Mouse (Mus musculus): ENCODE results near the gene Lhx4. TPM values are rescaled to one million over a fixed set of nuclear protein-coding genes. Genes with fewer than 3 reads are reported as not detected.

The Lhx4 gene
- polyA plus RNA-seq, 1 experiment: not detected

DNA sequence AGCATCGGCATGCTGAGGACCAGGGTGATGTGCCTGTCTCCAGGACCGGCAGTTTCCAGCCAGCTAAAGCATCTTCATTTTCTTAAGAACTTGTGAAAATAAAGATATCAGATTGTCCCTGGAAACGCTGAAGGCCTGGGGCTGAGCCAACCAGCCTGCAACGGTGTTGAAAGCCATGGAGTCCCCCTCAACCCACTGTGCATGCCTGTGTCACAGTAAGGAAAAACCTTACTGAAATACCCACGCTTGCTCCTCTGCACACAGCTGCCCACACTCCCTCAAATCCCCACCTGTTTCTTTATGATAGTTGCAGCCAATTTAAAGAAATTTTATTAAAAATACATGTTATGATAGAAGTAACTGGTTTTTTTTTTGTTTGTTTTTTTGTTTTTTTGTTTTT is 95.2 kb downstream of the Lhx4 start:
- H3K4me3 ChIP-seq (ENCODE audit: insufficient read depth, low read depth, low read length): no peak overlapping the region
- WGBS: 63% methylated on average over 5 of the region's 5 CpGs
- TF ChIP-seq CTCF (IDR thresholded peaks at IDR 0.05; ENCODE audit: insufficient read depth, low read depth, low read length): no peak
- no peak for TF ChIP-seq POLR2A (IDR thresholded peaks at IDR 0.05; ENCODE audit: insufficient read depth, low read depth, low read length)
- H3K4me1 ChIP-seq (ENCODE audit: control insufficient read depth, insufficient read depth, low read length): no peaks in the 10 kb centered on the region
- no peak overlapping the region for H3K27ac ChIP-seq (ENCODE audit: insufficient read depth, low read depth, low read length)

DNA sequence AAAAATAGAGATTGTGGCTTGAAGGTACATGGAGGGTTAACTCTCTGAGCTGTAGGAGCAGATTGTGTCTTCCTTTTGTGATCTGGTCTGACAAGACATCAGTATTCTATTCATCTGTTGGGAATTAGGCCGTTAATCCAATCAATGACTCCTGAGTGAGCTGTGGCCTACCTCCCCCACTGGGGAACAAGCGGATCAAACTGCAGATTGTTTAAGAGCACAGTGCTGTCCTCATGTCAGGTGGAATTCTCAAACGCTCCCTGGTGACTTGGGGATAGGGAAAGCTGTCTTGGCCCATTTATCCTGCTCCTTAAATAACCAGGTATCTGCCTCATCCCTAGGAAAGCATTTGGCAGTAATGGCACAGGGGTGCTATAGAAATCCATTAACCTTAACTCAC is 96.5 kb downstream of the Lhx4 start:
- WGBS: 72% methylated on average over 3 of the region's 3 CpGs
- H3K4me3 ChIP-seq (ENCODE audit: insufficient read depth, low read depth, low read length): no peak overlapping the region
- TF ChIP-seq CTCF (IDR thresholded peaks at IDR 0.05; ENCODE audit: insufficient read depth, low read depth, low read length) (no peak), POLR2A (IDR thresholded peaks at IDR 0.05; ENCODE audit: insufficient read depth, low read depth, low read length) (no peak)
- no peak overlapping the region for H3K27ac ChIP-seq (ENCODE audit: insufficient read depth, low read depth, low read length)
- no peaks in the 10 kb centered on the region for H3K4me1 ChIP-seq (ENCODE audit: control insufficient read depth, insufficient read depth, low read length)

DNA sequence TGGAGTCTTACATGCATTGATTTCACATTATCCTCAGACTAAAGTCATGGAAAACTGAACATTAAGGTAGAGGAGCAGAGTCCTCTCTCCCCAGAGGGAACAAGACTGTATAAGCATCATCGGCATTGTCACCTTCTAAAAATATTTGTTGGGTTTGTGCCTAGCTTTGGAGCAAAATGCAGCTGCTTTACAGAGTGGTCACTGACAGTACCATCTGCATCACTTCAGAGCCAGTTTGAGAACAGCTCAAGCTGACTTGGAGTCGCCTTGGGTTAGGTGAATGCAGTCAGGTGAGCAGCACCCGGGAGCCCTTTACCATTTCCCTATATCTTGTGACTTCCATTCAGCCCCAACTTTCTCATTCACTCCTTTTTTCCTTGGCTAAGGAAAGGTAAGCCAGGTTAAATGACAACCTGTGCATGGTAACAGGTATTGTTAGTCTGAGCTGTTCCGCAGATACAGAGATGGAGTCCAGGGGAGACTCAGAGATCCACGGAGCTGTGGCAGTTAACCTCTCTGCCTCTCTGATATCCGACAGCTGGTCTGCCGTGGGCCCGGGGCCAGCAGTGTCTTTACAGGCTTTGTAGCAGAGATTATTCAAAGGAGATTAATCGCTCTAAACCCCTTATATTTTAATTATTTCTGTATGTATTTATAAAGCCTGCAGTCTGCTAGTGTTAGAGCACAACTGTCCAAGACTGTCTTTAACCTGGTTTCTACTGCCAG is 101.2 kb downstream of the Lhx4 start:
- 70% methylated on average over 9 of the region's 9 CpGs for WGBS
- no peak overlapping the region for H3K27ac ChIP-seq (ENCODE audit: insufficient read depth, low read depth, low read length)
- no peak for TF ChIP-seq CTCF (IDR thresholded peaks at IDR 0.05; ENCODE audit: insufficient read depth, low read depth, low read length)
- no peak for TF ChIP-seq POLR2A (IDR thresholded peaks at IDR 0.05; ENCODE audit: insufficient read depth, low read depth, low read length)
- no peak overlapping the region for H3K4me3 ChIP-seq (ENCODE audit: insufficient read depth, low read depth, low read length)
- H3K4me1 ChIP-seq (ENCODE audit: control insufficient read depth, insufficient read depth, low read length): peaks cover 3% of the 10 kb centered on the region; the same call in 1 of the 2 replicates

Other genes with a start within 250 kb of the Lhx4 start
- not detected in 2 replicates for gene Acbd6, start 193.6 kb downstream of the Lhx4 start, polyA plus RNA-seq (2012; ENCODE audit: insufficient read depth, insufficient read length, low replicate concordance, missing spikeins)
- not detected in 2 replicates for gene Qsox1, start 61.2 kb upstream of the Lhx4 start, polyA plus RNA-seq (2012; ENCODE audit: insufficient read depth, insufficient read length, low replicate concordance, missing spikeins)
- gene Cep350, start 221.6 kb upstream of the Lhx4 start, polyA plus RNA-seq (2012; ENCODE audit: insufficient read depth, insufficient read length, low replicate concordance, missing spikeins): not detected in 2 replicates

Data from olfactory bulb, adult 2 months (tissue).